Mouse (Mus musculus): ENCODE results near the gene Rap2c. TPM values are rescaled to one million over a fixed set of nuclear protein-coding genes. Genes with fewer than 3 reads are reported as not detected.

Gene Rap2c
- polyA plus RNA-seq, 1 experiment from 2014 or later: 11.0 TPM

DNA sequence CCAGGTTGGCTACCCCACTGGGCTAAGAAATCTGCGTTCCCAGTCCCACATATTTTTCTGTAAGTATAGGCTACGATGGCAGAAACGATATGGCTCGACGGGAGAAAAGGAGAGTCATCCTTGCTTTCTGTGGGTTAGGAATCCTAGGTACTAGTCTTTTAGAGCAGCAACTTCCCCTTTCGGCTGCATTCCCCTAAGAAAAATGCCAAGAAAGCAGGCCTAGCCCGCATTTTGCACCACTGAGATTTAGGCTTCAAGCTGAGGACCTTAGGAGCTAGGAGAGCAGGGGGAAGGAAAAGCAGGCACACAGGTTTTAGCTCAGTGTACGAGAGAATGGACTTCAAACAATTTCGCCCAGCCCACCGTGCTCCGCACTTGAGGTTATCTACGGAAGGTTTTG lies 892 bp downstream of the Rap2c start:
- Histone ChIP-seq H3K9me3 (replicated peaks) (no peaks in the 10 kb centered on the region), H3K4me3 (replicated peaks) (peak overlapping the region; percentile 53), H3K27ac (replicated peaks) (no peak overlapping the region), H3K4me1 (peaks cover 16% of the 10 kb centered on the region), H3K9ac (replicated peaks) (0 out of 2 replicates have a peak overlapping the region, but pooled peaks have one; percentile 64), H3K27me3 (replicated peaks) (no peaks in the 10 kb centered on the region), H3K4me2 (peak overlapping the region; percentile 60), H3K36me3 (no peaks in the 10 kb centered on the region)
- 24% methylated on average over 12 of the region's 12 CpGs for WGBS
- ATAC-seq (ENCODE audit: low FRiP score): no peak

DNA sequence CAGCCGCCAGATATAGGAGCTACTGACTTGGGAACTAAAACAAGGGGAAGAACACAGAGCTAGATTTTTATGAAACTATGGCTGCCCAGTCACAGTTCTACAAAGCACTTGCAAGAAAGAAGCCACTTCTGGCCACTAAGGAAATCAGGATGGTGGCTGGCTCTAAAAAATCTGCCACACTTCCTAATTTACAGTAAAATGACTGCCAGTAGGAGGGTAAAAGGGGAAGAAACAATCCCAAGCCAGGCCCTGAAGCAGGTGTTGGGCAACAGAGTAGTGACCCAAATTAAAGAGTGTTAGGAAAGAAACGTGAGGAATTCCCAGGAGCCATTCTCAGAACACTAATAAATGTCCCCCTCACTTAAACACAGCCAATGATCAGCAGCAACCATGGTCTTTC lies 5.5 kb downstream of the Rap2c start:
- no peak overlapping the region for H3K4me3 ChIP-seq (replicated peaks)
- H3K27ac ChIP-seq (replicated peaks): no peak overlapping the region
- no peak overlapping the region for H3K9ac ChIP-seq (replicated peaks)
- no peaks in the 10 kb centered on the region for H3K36me3 ChIP-seq
- H3K4me1 ChIP-seq: peaks cover 11% of the 10 kb centered on the region; the same call in 1 of the 2 replicates
- no peaks in the 10 kb centered on the region for H3K9me3 ChIP-seq (replicated peaks)
- no peaks in the 10 kb centered on the region for H3K27me3 ChIP-seq (replicated peaks)
- ATAC-seq (ENCODE audit: low FRiP score): no peak
- 74% methylated on average over 2 of the region's 2 CpGs for WGBS
- no peak overlapping the region for H3K4me2 ChIP-seq

- H3K27me3 ChIP-seq (replicated peaks): no peaks in the 10 kb centered on the region
- H3K9ac ChIP-seq (replicated peaks): no peak overlapping the region
- H3K4me2 ChIP-seq: no peak overlapping the region
- ATAC-seq (ENCODE audit: low FRiP score): no peak
- 83% methylated on average over 4 of the region's 4 CpGs for WGBS
- H3K9me3 ChIP-seq (replicated peaks): no peaks in the 10 kb centered on the region
- no peak overlapping the region for H3K4me3 ChIP-seq (replicated peaks)
- H3K36me3 ChIP-seq: no peaks in the 10 kb centered on the region
- no peaks in the 10 kb centered on the region; the same call in 1 of the 2 replicates for H3K4me1 ChIP-seq
- H3K27ac ChIP-seq (replicated peaks): no peak overlapping the region
These were observed 7.5 kb downstream of the Rap2c start for GRCm38 (mm10) chrX:51010323-51010722.

DNA sequence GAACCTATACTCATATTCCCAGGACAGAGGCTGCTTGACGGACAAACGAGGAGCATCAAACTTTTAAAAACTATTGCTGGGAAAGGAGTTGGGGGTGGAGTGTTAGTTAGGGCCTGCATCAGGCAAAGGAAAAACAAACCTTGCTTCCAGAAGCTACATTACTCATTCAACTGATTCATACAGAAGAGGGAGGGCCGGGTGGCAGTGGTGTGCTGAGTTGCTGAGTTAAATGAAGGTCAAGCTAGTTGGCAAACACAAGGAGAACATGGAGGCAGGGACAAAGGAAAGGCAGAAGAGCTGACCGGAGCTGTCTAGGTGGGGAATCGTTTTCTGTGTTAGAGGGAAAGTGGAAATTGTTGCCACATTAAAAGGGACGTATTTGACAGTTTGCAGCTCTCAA lies 17.0 kb downstream of the Rap2c start:
- H3K9ac ChIP-seq (replicated peaks): no peak overlapping the region
- ATAC-seq (ENCODE audit: low FRiP score): no peak
- no peaks in the 10 kb centered on the region for H3K9me3 ChIP-seq (replicated peaks)
- H3K27me3 ChIP-seq (replicated peaks): no peaks in the 10 kb centered on the region
- H3K27ac ChIP-seq (replicated peaks): no peak overlapping the region
- WGBS: 84% methylated on average over 6 of the region's 6 CpGs
- H3K4me3 ChIP-seq (replicated peaks): no peak overlapping the region
- H3K36me3 ChIP-seq: no peaks in the 10 kb centered on the region
- H3K4me2 ChIP-seq: no peak overlapping the region
- H3K4me1 ChIP-seq: no peaks in the 10 kb centered on the region

DNA sequence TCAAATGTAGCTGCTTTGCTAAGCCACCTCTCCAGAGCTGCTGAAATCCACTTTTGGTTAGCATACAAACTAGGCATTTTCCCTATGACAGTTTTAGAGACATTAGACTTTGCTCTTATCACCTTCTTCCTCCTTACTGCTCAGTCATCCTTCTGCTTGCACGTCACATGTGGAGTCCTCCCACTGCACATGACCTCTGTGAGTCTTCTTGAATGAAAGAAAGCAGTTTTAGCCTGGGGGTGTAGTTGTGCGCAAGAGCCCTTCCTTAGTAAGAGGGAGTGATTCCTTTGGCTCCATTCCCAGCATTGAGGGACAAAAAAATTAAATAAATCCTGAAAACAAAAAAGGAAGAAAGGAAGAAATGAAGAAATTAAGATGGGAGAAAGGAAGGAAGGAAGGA lies 22.5 kb downstream of the Rap2c start:
- WGBS: 80% methylated on average over 2 of the region's 2 CpGs
- Histone ChIP-seq H3K4me2 (no peak overlapping the region), H3K27ac (replicated peaks) (no peak overlapping the region), H3K4me1 (no peaks in the 10 kb centered on the region), H3K36me3 (no peaks in the 10 kb centered on the region), H3K27me3 (replicated peaks) (no peaks in the 10 kb centered on the region), H3K9me3 (replicated peaks) (no peaks in the 10 kb centered on the region), H3K9ac (replicated peaks) (no peak overlapping the region), H3K4me3 (replicated peaks) (no peak overlapping the region)
- ATAC-seq (ENCODE audit: low FRiP score): no peak

DNA sequence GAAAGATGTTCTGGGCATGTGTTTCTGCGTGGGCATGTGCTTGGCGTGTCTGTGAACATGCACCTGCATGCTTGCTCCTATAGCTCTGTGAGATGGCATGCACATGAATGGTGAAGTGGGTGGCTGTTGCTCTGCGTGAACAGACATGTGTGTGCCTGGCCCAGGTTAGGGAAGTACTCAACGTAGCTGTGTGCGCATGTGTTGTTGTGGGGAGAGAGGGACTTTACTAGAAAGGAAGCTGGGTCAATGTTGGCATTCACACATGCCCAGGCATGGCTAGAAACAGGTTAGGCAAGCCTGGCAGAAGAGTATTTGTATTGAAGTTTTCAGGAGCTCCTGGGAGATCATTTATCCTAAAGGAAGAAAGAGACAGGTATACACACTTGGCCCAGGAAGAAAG lies 26.5 kb downstream of the Rap2c start:
- no peaks in the 10 kb centered on the region for H3K4me1 ChIP-seq
- H3K9me3 ChIP-seq (replicated peaks): no peaks in the 10 kb centered on the region
- WGBS: 93% methylated on average over 5 of the region's 5 CpGs
- ATAC-seq (ENCODE audit: low FRiP score): no peak
- H3K9ac ChIP-seq (replicated peaks): no peak overlapping the region
- no peak overlapping the region for H3K4me2 ChIP-seq
- no peak overlapping the region for H3K27ac ChIP-seq (replicated peaks)
- H3K4me3 ChIP-seq (replicated peaks): no peak overlapping the region
- H3K27me3 ChIP-seq (replicated peaks): no peaks in the 10 kb centered on the region
- H3K36me3 ChIP-seq: no peaks in the 10 kb centered on the region

GRCm38 (mm10) chrX:50989940-50990339 lies 27.9 kb downstream of the Rap2c start:
- no peaks in the 10 kb centered on the region for H3K9me3 ChIP-seq (replicated peaks)
- no peak overlapping the region for H3K4me3 ChIP-seq (replicated peaks)
- WGBS: 91% methylated on average over 6 of the region's 6 CpGs
- H3K4me1 ChIP-seq: no peaks in the 10 kb centered on the region
- no peak overlapping the region for H3K27ac ChIP-seq (replicated peaks)
- H3K9ac ChIP-seq (replicated peaks): no peak overlapping the region
- no peak overlapping the region for H3K4me2 ChIP-seq
- no peaks in the 10 kb centered on the region for H3K27me3 ChIP-seq (replicated peaks)
- H3K36me3 ChIP-seq: no peaks in the 10 kb centered on the region
- no peak for ATAC-seq (ENCODE audit: low FRiP score)

DNA sequence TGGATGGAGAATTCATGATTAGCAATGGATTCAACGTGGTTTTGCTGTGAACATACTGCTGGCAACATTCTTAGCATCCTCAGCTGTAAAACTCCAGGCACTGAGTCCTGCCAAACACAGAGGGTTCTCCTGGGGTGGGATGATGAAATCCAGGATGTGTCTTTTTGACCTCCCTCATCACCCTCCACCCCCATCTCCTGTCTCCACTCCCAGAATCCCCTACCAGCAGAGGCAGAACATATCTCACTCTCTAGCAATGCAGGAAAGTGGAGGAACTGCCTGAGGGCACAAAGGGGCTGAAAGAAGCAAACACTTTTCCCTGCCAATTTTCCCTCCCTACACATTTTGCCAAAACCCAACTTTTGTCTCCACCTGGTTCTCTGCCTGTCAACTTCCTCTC lies 29.2 kb downstream of the Rap2c start:
- no peaks in the 10 kb centered on the region for H3K27me3 ChIP-seq (replicated peaks)
- no peak for ATAC-seq (ENCODE audit: low FRiP score)
- H3K36me3 ChIP-seq: no peaks in the 10 kb centered on the region
- H3K27ac ChIP-seq (replicated peaks): no peak overlapping the region
- no peaks in the 10 kb centered on the region for H3K9me3 ChIP-seq (replicated peaks)
- WGBS: 58% methylated on average over 1 of the region's 1 CpGs
- no peak overlapping the region for H3K9ac ChIP-seq (replicated peaks)
- H3K4me2 ChIP-seq: no peak overlapping the region
- no peaks in the 10 kb centered on the region for H3K4me1 ChIP-seq
- H3K4me3 ChIP-seq (replicated peaks): no peak overlapping the region

- Histone ChIP-seq H3K27me3 (replicated peaks) (no peaks in the 10 kb centered on the region), H3K36me3 (no peaks in the 10 kb centered on the region), H3K27ac (replicated peaks) (no peak overlapping the region), H3K4me2 (no peak overlapping the region), H3K4me3 (replicated peaks) (no peak overlapping the region), H3K9me3 (replicated peaks) (no peaks in the 10 kb centered on the region), H3K9ac (replicated peaks) (no peak overlapping the region), H3K4me1 (no peaks in the 10 kb centered on the region)
- WGBS: 100% methylated on average over 2 of the region's 2 CpGs
- no peak for ATAC-seq (ENCODE audit: low FRiP score)
These were observed 39.4 kb downstream of the Rap2c start for GRCm38 (mm10) chrX:50978428-50978827.

DNA sequence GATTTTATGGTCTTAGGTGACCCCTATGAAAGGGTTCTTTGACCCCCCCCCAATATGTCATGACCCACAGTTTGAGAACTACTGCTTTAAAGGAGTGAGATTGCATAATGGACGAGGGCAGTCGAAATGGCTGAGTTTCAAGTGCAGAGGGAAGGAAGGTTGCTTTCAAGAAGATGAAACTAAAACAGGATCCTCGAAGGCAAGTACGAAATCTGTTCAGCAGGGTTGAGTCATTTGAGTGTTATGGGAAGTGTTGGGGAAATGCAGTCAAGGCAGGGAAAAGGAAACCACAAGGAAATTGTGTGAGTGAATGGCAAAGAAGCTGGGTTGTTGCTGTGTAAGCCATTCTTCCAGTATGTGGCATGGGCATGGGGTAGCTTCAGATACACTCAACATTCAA lies 45.7 kb downstream of the Rap2c start:
- no peak overlapping the region for H3K27ac ChIP-seq (replicated peaks)
- WGBS: 91% methylated on average over 4 of the region's 4 CpGs
- H3K36me3 ChIP-seq: no peaks in the 10 kb centered on the region
- H3K4me2 ChIP-seq: no peak overlapping the region
- H3K9me3 ChIP-seq (replicated peaks): no peaks in the 10 kb centered on the region
- no peak overlapping the region for H3K9ac ChIP-seq (replicated peaks)
- ATAC-seq (ENCODE audit: low FRiP score): no peak
- no peaks in the 10 kb centered on the region for H3K27me3 ChIP-seq (replicated peaks)
- H3K4me1 ChIP-seq: no peaks in the 10 kb centered on the region
- no peak overlapping the region for H3K4me3 ChIP-seq (replicated peaks)

DNA sequence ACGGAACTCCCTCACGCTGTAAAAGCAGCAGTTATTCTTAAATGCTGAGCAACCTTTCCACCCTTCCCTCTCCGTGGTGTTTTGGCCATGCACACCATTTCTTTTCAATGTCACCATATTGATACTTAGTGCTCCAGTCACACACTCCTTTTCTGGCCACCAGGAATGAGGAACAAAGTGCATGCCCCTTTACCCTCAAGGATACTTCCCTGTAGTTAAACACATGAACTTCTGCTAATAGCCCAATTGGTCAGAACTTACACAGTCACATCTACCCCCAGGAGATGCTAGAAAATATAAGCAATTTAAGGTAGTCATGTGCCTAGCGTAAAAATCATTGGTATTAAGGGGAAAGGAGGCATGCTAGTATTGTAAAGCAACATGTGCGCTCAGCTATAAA lies 47.9 kb downstream of the Rap2c start:
- no peaks in the 10 kb centered on the region for H3K27me3 ChIP-seq (replicated peaks)
- no peak for ATAC-seq (ENCODE audit: low FRiP score)
- WGBS: 89% methylated on average over 5 of the region's 5 CpGs

GRCm38 (mm10) chrX:50968157-50968932 lies 49.5 kb downstream of the Rap2c start:
- 72% methylated on average over 10 of the region's 10 CpGs for WGBS

More for the DNA sequence above, 47.9 kb downstream of the Rap2c start:
- H3K9ac ChIP-seq (replicated peaks): no peak overlapping the region
- H3K4me2 ChIP-seq: no peak overlapping the region
- H3K36me3 ChIP-seq: no peaks in the 10 kb centered on the region
- H3K9me3 ChIP-seq (replicated peaks): no peaks in the 10 kb centered on the region
- H3K4me3 ChIP-seq (replicated peaks): no peak overlapping the region
- H3K4me1 ChIP-seq: no peaks in the 10 kb centered on the region
- no peak overlapping the region for H3K27ac ChIP-seq (replicated peaks)

More at GRCm38 (mm10) chrX:50968157-50968932, 49.5 kb downstream of the Rap2c start:
- Histone ChIP-seq H3K4me1 (no peaks in the 10 kb centered on the region), H3K9ac (replicated peaks) (no peak overlapping the region), H3K4me3 (replicated peaks) (no peak overlapping the region), H3K4me2 (no peak overlapping the region), H3K9me3 (replicated peaks) (no peaks in the 10 kb centered on the region), H3K27me3 (replicated peaks) (no peaks in the 10 kb centered on the region), H3K36me3 (no peaks in the 10 kb centered on the region), H3K27ac (replicated peaks) (no peak overlapping the region)
- no peak for ATAC-seq (ENCODE audit: low FRiP score)

Data from neural tube, embryonic 15.5 days (tissue).